Mouse (Mus musculus) layer of hippocampus, adult 2 months (tissue): ENCODE results near the gene Sbk1. TPM values are rescaled to one million over a fixed set of nuclear protein-coding genes. Genes with fewer than 3 reads are reported as not detected.

Experiments used
- DNase-seq, 2 experiments: peaks; one replicate each; pipeline ENCODE4 v3.0.0; 2022; ENCODE audit warnings: low spot score in 2 of 2
- H3K27ac ChIP-seq: fragments of 200-600 bp; 2 replicates; pipeline ENCODE4 v1.8.1; 2022
- H3K4me3 ChIP-seq: fragments of 200-600 bp; 2 replicates; pipeline ENCODE4 v1.8.1; 2022; ENCODE audit warnings: mild to moderate bottlenecking
- CTCF ChIP-seq: fragments of 200-600 bp; conservative IDR thresholded peaks from 2 replicates; pipeline ENCODE4 v1.8.1; 2022; ENCODE audit warnings: antibody characterized with exemption, mild to moderate bottlenecking, moderate library complexity
- total RNA-seq, 2 experiments: library from RNA; stranded (reverse); gene quantifications; 2 replicates each; pipeline ENCODE4 v1.2.3; 2021

The Sbk1 gene
- total RNA-seq, 2 experiments from 2014 or later = 71.9 to 73.3 TPM

- peak; percentile 63 for TF ChIP-seq CTCF
- Histone ChIP-seq H3K27ac (no peak overlapping the region), H3K4me3 (no peak overlapping the region)
- DNase-seq = no peak
Measured at GRCm38 (mm10) chr7:126335556-126335955, 63.1 kb downstream of the Sbk1 start.

GRCm38 (mm10) chr7:126338906-126339305 is 66.5 kb downstream of the Sbk1 start:
- Histone ChIP-seq H3K27ac (no peak overlapping the region), H3K4me3 (no peak overlapping the region)
- DNase-seq = no peak
- TF ChIP-seq CTCF = no peak

DNA sequence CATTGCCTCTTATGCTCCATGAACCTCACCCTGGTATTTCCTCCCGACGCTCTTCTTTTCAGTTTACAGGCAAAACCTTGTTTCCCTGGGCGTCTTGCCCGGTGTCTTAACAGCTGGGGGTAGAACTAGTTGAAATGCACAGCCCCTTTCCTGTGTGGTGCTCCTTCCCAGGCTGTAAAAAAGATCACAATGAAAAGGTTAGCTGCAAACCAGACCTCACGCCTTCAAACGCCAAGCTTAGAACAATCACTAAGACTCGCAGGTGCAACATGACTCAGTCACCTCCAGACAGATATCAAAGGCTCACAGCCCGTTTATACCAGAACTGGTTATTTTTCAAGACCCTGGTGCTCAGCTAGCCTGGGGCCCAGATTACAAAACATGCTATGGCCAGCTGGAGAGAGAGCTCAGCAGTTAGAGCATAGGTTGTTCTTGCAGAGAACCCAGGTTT is 67.1 kb downstream of the Sbk1 start:
- H3K4me3 ChIP-seq = no peak overlapping the region
- H3K27ac ChIP-seq = no peak overlapping the region
- no peak for DNase-seq
- no peak for TF ChIP-seq CTCF

DNA sequence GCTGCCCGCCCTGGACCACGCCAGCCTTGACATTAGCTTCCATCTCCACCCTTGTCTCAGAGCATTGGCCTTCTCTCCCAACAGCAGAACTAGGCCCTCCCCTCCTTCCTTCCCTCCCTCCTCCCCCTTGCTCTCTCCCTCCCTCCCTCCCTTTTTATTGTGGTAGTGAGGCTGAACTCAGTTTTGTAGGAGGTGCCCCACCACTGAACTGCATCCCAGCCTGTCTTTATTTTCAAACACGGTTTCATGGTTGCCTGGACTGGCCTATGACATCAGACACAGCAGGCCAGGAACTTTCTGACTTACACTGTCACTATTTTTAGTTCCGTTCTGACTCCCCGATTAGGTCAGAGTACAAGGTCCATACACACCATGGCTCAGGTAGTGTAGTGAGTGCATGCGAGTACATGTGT is 67.8 kb downstream of the Sbk1 start:
- Histone ChIP-seq H3K27ac (no peak overlapping the region), H3K4me3 (no peak overlapping the region)
- no peak for TF ChIP-seq CTCF
- DNase-seq = no peak

- H3K4me3 ChIP-seq = no peak overlapping the region
- no peak overlapping the region for H3K27ac ChIP-seq
- TF ChIP-seq CTCF = no peak
- DNase-seq = no peak
Measured at GRCm38 (mm10) chr7:126340896-126341295, 68.5 kb downstream of the Sbk1 start.

Other genes with a start within 250 kb of the Sbk1 start
- gene Gsg1l, start 190.2 kb upstream of the Sbk1 start, total RNA-seq = 10 to 100 TPM; 14.0 to 16.0 TPM
- gene Xpo6, start 72.1 kb upstream of the Sbk1 start, total RNA-seq = 10 to 100 TPM; 91.1 to 92.3 TPM
- 1 to 10 TPM in 1 of 2 experiments, under 1 TPM in 1; 0.98 to 1.2 TPM for gene Lat, start 97.0 kb downstream of the Sbk1 start, total RNA-seq
- gene Spns1, start 104.8 kb downstream of the Sbk1 start, total RNA-seq = 10 to 100 TPM; 86.5 to 91.0 TPM
- 1 to 10 TPM; 7.0 to 7.6 TPM for gene Nfatc2ip, start 124.1 kb downstream of the Sbk1 start, total RNA-seq
- gene Cd19, start 142.3 kb downstream of the Sbk1 start, total RNA-seq = not detected
- 10 to 100 TPM; 13.5 to 14.7 TPM for gene Rabep2, start 156.1 kb downstream of the Sbk1 start, total RNA-seq
- under 1 TPM; 0.81 to 0.84 TPM for gene Atp2a1, start 190.5 kb downstream of the Sbk1 start, total RNA-seq
- 10 to 100 TPM; 69.1 to 70.1 TPM for gene Sh2b1, start 202.8 kb downstream of the Sbk1 start, total RNA-seq
- 10 to 100 TPM; 81.9 to 86.7 TPM for gene Tufm, start 214.7 kb downstream of the Sbk1 start, total RNA-seq
- gene Atxn2l, start 230.8 kb downstream of the Sbk1 start, total RNA-seq = 100 to 1,000 TPM; 132 to 133 TPM